Mouse (Mus musculus): ENCODE data around the gene Tmem135. TPM values are rescaled to one million over a fixed set of nuclear protein-coding genes. Genes with fewer than 3 reads are reported as not detected.

Gene Tmem135
- 25.7 and 27.5 TPM in 2 replicates for polyA plus RNA-seq (2015; fragmentation: Nextera tagmentation; extraction: Ambion mirVana)

DNA sequence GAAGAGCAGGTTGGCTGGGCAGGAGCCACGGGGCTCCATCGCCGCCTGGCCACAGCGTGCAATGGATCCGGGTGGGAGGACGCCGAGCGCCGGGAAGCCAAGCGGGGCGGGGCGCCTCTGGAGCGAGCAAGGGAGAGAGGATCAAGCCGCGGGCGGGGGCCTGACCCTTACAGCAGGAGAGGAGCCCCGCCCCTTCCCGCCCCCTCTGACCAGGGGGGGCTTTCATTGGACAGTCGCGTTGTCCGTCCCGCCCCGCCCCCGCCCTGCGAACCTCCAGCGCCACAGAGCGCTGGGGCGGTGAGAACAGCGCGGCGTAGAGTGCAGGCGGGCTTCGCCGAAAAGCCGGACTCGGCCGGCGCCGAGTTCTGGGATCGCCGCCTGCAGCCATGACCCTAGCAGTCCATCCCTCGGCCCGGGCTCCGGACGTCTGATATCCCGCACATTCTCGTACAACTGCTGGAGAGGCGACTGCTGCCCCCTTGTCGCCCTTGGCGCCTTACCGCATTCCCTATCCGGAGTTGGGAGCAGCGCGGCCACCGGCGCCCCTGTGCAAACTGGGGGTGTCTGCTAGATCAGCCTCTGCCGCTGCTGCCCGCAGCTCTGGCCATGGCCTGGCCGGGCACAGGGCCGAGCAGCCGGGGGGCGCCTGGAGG, at the start of gene Tmem135, which contains the start of gene Fzd4:
Gene Tmem135, minus strand, starts transcription at position 142 of the 653 bp plus-strand sequence.
Gene Fzd4, plus strand, starts transcription at position 275 of the 653 bp plus-strand sequence.
- Histone ChIP-seq H3K4me1 (replicated peaks; ENCODE audit: control insufficient read depth, insufficient read depth, low read length) (peaks cover 18% of the 10 kb centered on the region), H3K9me3 (ENCODE audit: control insufficient read depth, low read length) (no peaks in the 10 kb centered on the region), H3K9ac (replicated peaks; ENCODE audit: low read depth, low read length) (peak within 1 kb of the TSS; percentile 75), H3K27ac (ENCODE audit: low read length) (peak within 1 kb of the TSS; percentile 49), H3K36me3 (ENCODE audit: control insufficient read depth, insufficient read depth) (no peaks in the 10 kb centered on the region), H3K4me2 (ENCODE audit: low read length) (peak within 1 kb of the TSS; percentile 100), H3K4me3 (replicated peaks; ENCODE audit: low read length) (peak within 1 kb of the TSS; percentile 70), H3K27me3 (replicated peaks; ENCODE audit: control insufficient read depth, insufficient read depth, low read length) (peaks cover 2% of the 10 kb centered on the region; the same call in 1 of the 2 replicates)
- WGBS, result 0% methylated on average over 57 of the region's 62 CpGs
- ATAC-seq, result peak; percentile 94

DNA sequence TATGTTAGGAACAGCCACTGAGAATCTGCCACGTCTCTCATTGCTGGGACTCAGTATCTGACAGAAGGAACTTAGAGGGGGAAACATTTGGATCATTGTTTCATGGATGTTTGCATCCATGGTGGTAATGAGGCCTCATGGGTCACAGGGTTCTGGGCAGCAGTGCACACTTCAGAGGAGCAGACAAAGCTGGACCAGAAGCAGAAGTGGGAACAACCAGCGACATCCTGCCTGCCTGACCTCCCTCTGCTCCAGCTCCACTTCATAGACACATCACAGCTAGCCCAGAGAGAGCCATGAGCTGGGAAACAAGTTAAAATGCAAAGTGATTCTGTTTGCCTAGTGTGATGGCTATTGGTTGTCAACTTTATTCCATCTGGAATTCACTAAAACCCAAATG, 46.3 kb upstream of the Tmem135 start:
- no peak overlapping the region for H3K27ac ChIP-seq (ENCODE audit: low read length)
- H3K9ac ChIP-seq (replicated peaks; ENCODE audit: low read depth, low read length), result no peak overlapping the region
- H3K36me3 ChIP-seq (ENCODE audit: control insufficient read depth, insufficient read depth), result no peaks in the 10 kb centered on the region
- H3K9me3 ChIP-seq (ENCODE audit: control insufficient read depth, low read length), result no peaks in the 10 kb centered on the region
- no peaks in the 10 kb centered on the region for H3K4me1 ChIP-seq (replicated peaks; ENCODE audit: control insufficient read depth, insufficient read depth, low read length)
- WGBS, result 76% methylated on average over 2 of the region's 2 CpGs
- H3K4me2 ChIP-seq (ENCODE audit: low read length), result no peak overlapping the region
- no peaks in the 10 kb centered on the region for H3K27me3 ChIP-seq (replicated peaks; ENCODE audit: control insufficient read depth, insufficient read depth, low read length)
- no peak overlapping the region for H3K4me3 ChIP-seq (replicated peaks; ENCODE audit: low read length)
- no peak for ATAC-seq

DNA sequence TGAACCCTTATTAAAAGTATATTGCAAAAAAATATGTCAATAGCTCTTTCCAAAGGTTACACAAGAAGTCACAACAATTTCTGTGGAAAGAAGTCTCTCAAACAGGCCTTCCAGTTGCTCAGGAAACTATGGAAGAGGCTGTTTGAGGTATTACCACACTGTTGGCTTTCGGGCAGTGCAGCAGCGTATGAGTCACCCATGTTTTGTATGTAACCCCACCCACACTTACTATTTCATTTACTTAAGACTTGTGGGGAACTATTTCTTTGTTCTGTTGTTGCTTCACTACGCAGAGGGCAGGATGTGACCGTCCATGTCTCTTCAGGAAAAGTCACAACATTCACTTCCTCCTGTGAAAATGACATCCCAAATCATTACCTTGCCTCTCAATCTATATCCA, 41.1 kb upstream of the Tmem135 start:
- Histone ChIP-seq H3K4me3 (replicated peaks; ENCODE audit: low read length) (no peak overlapping the region), H3K27me3 (replicated peaks; ENCODE audit: control insufficient read depth, insufficient read depth, low read length) (no peaks in the 10 kb centered on the region), H3K9me3 (ENCODE audit: control insufficient read depth, low read length) (no peaks in the 10 kb centered on the region), H3K27ac (ENCODE audit: low read length) (no peak overlapping the region), H3K36me3 (ENCODE audit: control insufficient read depth, insufficient read depth) (no peaks in the 10 kb centered on the region), H3K4me2 (ENCODE audit: low read length) (no peak overlapping the region), H3K9ac (replicated peaks; ENCODE audit: low read depth, low read length) (no peak overlapping the region), H3K4me1 (replicated peaks; ENCODE audit: control insufficient read depth, insufficient read depth, low read length) (no peaks in the 10 kb centered on the region)
- 91% methylated on average over 4 of the region's 4 CpGs for WGBS
- no peak for ATAC-seq

DNA sequence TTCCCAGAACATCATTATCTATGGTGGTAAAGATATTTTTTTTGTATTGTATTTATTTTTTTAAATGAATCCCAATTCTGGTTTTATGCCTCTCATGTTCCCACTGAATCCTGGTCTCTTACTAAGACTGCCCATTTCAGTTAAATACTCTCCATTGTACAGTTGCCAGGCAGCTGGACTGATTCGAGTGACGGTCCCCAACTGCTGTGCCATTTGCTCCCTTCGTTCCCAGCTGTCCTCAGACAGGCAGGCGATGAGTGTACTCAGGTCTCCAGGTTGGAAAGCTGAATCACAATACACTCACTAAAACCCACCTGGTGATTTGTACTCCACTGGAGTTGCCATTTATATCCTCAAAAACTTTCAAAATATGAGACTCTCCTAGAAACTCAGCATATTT, 38.2 kb upstream of the Tmem135 start:
- Histone ChIP-seq H3K4me2 (ENCODE audit: low read length) (no peak overlapping the region), H3K9me3 (ENCODE audit: control insufficient read depth, low read length) (no peaks in the 10 kb centered on the region), H3K27me3 (replicated peaks; ENCODE audit: control insufficient read depth, insufficient read depth, low read length) (no peaks in the 10 kb centered on the region), H3K27ac (ENCODE audit: low read length) (no peak overlapping the region), H3K4me1 (replicated peaks; ENCODE audit: control insufficient read depth, insufficient read depth, low read length) (no peaks in the 10 kb centered on the region), H3K4me3 (replicated peaks; ENCODE audit: low read length) (no peak overlapping the region), H3K9ac (replicated peaks; ENCODE audit: low read depth, low read length) (no peak overlapping the region), H3K36me3 (ENCODE audit: control insufficient read depth, insufficient read depth) (no peaks in the 10 kb centered on the region)
- WGBS, result 50% methylated on average over 4 of the region's 4 CpGs
- ATAC-seq, result no peak

DNA sequence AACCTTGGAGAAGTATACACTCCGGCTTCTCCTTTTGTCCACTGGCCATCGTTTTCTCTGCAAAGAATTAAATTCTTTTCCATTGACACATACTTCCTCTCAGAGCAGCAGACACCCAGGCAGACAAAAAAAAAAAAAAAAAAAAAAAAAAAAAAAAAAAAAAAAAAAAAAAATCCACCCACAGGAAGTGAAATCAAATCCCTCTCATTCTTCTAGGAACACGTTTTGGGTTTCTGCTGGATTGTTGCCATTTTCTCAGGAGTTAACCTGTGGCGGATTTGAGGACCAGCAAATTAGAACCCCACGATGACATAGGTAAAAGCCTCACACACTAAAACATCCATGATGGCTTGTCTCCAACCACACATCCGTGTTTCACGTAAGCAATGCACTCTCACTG, 37.3 kb upstream of the Tmem135 start:
- Histone ChIP-seq H3K4me1 (replicated peaks; ENCODE audit: control insufficient read depth, insufficient read depth, low read length) (no peaks in the 10 kb centered on the region), H3K36me3 (ENCODE audit: control insufficient read depth, insufficient read depth) (no peaks in the 10 kb centered on the region), H3K4me2 (ENCODE audit: low read length) (no peak overlapping the region), H3K9me3 (ENCODE audit: control insufficient read depth, low read length) (no peaks in the 10 kb centered on the region), H3K9ac (replicated peaks; ENCODE audit: low read depth, low read length) (no peak overlapping the region), H3K27ac (ENCODE audit: low read length) (no peak overlapping the region), H3K4me3 (replicated peaks; ENCODE audit: low read length) (no peak overlapping the region), H3K27me3 (replicated peaks; ENCODE audit: control insufficient read depth, insufficient read depth, low read length) (no peaks in the 10 kb centered on the region)
- no peak for ATAC-seq
- WGBS, result 75% methylated on average over 7 of the region's 7 CpGs

DNA sequence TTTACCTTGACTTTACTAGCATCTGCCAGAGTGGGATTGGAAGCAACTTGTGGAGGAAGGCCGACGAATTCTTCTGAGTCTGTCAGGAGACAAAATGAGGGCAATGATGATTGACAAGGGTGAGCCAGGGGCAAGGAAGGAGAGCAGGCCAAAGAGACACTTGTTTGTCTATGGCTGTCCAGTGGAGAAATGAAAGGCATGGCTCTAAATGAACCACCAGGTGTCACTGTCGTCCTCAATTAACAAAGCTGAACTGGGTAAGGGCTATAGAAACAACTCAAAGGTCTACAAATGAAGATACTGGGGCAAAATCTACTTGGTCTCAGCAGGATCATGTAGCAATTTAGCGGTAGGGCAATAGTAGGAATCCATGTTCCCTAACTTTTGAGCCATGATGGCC, 33.6 kb upstream of the Tmem135 start:
- Histone ChIP-seq H3K4me3 (replicated peaks; ENCODE audit: low read length) (no peak overlapping the region), H3K9me3 (ENCODE audit: control insufficient read depth, low read length) (no peaks in the 10 kb centered on the region), H3K4me2 (ENCODE audit: low read length) (no peak overlapping the region), H3K27me3 (replicated peaks; ENCODE audit: control insufficient read depth, insufficient read depth, low read length) (no peaks in the 10 kb centered on the region), H3K27ac (ENCODE audit: low read length) (no peak overlapping the region), H3K4me1 (replicated peaks; ENCODE audit: control insufficient read depth, insufficient read depth, low read length) (peaks cover 9% of the 10 kb centered on the region), H3K9ac (replicated peaks; ENCODE audit: low read depth, low read length) (no peak overlapping the region), H3K36me3 (ENCODE audit: control insufficient read depth, insufficient read depth) (no peaks in the 10 kb centered on the region)
- 57% methylated on average over 4 of the region's 4 CpGs for WGBS
- no peak for ATAC-seq

DNA sequence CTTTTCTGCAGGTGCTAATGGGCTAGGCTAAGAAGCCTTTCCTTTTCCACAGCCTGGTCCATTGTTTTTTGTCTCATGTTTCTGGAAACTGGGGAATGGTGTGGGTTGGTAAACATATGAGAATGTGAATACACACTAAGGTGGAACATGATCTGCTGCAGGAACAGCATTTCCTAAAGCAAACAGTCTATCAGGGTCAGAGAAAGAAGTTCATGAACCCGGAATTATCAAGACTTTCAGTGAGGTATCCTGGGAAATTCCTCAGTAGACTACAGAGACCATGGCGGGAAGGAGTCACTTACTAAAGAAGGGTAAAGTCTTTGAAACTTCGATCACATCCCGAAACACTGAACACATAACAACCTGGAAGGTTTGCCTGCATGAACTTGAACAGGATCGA, 32.4 kb upstream of the Tmem135 start:
- WGBS, result 84% methylated on average over 5 of the region's 5 CpGs
- no peak overlapping the region for H3K9ac ChIP-seq (replicated peaks; ENCODE audit: low read depth, low read length)

DNA sequence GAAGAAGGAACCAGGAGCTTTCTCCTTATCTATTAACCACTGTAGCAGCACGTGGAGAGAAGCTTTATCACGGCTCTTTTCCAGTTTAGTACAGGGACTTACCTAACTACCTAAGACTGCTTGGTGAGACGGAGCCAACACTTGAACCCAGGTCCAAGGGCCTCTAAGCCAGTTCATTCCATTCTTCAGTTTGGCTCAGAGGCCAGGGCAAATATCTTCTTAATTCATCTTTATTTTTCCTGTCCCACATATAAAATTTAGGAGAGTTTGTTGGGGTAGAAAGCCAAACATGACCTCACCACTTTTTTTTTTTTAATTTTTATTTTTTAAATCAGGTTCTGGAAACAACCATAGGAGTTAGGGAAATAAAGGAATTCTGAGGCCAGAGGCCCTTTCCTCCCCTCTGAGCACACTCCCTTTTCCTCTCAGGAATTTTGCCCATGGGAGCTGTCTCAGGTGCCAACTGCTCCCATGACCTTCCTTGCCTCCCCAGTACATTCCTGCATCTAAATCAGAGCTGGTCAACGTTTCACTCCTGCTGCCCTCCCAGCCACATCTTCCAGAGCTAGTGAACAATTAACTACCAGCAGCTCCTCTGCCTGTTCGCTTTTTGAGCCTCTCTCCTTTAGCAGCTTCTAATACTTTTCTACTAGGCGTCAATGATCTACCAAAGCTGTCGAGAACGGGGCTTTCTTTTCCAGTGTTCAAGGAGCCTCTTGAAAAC, 30.0 kb upstream of the Tmem135 start:
- no peak overlapping the region for H3K4me2 ChIP-seq (ENCODE audit: low read length)
- no peak overlapping the region for H3K4me3 ChIP-seq (replicated peaks; ENCODE audit: low read length)
- peaks cover 9% of the 10 kb centered on the region for H3K4me1 ChIP-seq (replicated peaks; ENCODE audit: control insufficient read depth, insufficient read depth, low read length)
- H3K9me3 ChIP-seq (ENCODE audit: control insufficient read depth, low read length), result no peaks in the 10 kb centered on the region
- no peak overlapping the region for H3K9ac ChIP-seq (replicated peaks; ENCODE audit: low read depth, low read length)
- 63% methylated on average over 8 of the region's 8 CpGs for WGBS
- H3K27me3 ChIP-seq (replicated peaks; ENCODE audit: control insufficient read depth, insufficient read depth, low read length), result no peaks in the 10 kb centered on the region
- ATAC-seq, result no peak
- no peak overlapping the region for H3K27ac ChIP-seq (ENCODE audit: low read length)
- H3K36me3 ChIP-seq (ENCODE audit: control insufficient read depth, insufficient read depth), result no peaks in the 10 kb centered on the region

More for the DNA sequence above, 32.4 kb upstream of the Tmem135 start:
- Histone ChIP-seq H3K27me3 (replicated peaks; ENCODE audit: control insufficient read depth, insufficient read depth, low read length) (no peaks in the 10 kb centered on the region), H3K4me1 (replicated peaks; ENCODE audit: control insufficient read depth, insufficient read depth, low read length) (peaks cover 9% of the 10 kb centered on the region), H3K4me2 (ENCODE audit: low read length) (no peak overlapping the region), H3K36me3 (ENCODE audit: control insufficient read depth, insufficient read depth) (no peaks in the 10 kb centered on the region), H3K4me3 (replicated peaks; ENCODE audit: low read length) (no peak overlapping the region), H3K27ac (ENCODE audit: low read length) (no peak overlapping the region), H3K9me3 (ENCODE audit: control insufficient read depth, low read length) (no peaks in the 10 kb centered on the region)
- no peak for ATAC-seq

DNA sequence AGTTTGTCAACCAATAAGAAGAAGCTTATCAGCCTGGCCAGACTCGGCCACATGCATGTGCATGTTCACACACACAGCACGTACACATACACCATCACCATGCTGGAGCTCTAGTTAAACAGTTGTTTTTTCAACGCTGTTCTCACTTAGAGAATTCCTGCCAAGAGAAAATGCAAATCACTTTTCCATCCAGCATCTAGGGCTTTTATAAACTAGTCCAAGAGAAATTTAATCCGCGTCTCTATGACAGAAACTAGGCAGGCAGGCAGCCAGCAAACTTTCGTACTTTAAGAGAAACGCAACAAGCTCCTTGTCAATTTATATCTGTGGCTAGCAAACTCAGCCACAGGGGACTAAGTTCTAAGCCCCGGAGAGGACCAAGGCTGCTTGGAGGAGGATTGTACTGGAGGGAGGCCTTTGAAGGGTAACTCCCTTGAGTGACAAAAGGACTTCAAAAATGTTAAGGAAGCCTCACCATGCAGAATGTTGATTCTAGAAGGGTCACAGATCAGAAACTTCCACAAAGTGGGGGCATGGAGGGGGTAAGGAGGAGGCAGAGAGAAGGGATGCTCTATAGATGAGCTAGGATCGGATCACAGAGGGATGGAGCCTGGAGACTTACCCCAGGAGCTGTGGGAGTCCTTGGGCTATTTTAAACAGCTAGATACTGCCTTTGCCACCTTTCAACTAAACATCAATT, 29.3 kb upstream of the Tmem135 start:
- Histone ChIP-seq H3K9ac (replicated peaks; ENCODE audit: low read depth, low read length) (no peak overlapping the region), H3K27me3 (replicated peaks; ENCODE audit: control insufficient read depth, insufficient read depth, low read length) (no peaks in the 10 kb centered on the region), H3K27ac (ENCODE audit: low read length) (no peak overlapping the region), H3K4me3 (replicated peaks; ENCODE audit: low read length) (no peak overlapping the region), H3K36me3 (ENCODE audit: control insufficient read depth, insufficient read depth) (no peaks in the 10 kb centered on the region), H3K9me3 (ENCODE audit: control insufficient read depth, low read length) (no peaks in the 10 kb centered on the region), H3K4me1 (replicated peaks; ENCODE audit: control insufficient read depth, insufficient read depth, low read length) (peaks cover 9% of the 10 kb centered on the region), H3K4me2 (ENCODE audit: low read length) (no peak overlapping the region)
- 30% methylated on average over 9 of the region's 9 CpGs for WGBS
- peak; percentile 92 for ATAC-seq

All from forebrain, embryonic 16.5 days (tissue).